ENCODE assay signal across 22 mouse cellular contexts in the genomic region with DNA sequence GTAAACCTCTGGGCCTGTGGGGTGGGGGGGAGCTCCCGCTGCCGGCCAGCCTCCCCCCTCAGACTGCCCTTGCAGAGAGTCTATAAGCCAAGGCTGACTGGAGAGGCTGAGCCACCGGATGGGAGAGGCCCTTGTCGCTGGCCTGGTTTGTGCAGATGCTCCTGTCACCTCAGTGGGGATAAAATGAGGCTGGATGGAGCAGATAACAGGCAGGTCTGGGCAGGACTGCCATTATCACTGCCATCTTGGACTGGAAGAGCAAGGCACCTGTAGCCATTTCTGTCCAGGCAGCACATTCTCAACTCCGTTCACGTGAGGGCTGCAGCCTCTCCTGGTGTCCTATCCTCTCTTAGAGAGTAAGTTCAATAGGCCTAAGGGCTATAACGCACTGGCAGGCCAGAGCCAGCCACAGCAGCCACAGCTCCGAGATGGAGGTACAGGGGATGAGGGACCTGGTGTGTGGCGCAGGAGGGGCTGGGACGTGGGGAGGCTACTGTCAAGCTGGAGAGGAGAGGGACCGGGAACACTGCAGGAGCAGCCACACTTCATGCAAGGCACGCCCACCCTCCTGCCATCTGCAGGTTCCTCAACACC. TPM values are rescaled to one million over a fixed set of nuclear protein-coding genes. Genes with fewer than 3 reads are reported as not detected.
DNase-seq lines count a peak whose midpoint lies in the region; ATAC-seq and TF ChIP-seq lines count a peak whose summit lies in the region.
"Had no signal": no experiment of that assay in that cellular context is flagged by ENCODE, and none has a peak within 500 bp of the region (broad histone marks: within the 10 kb centered on the region; RNA-seq: fewer than 3 reads in every experiment).

No protein-coding gene starts in this region.

- H3K9me3 ChIP-seq in G1E (replicated peaks) (no peaks in the 10 kb centered on the region), MEL (replicated peaks; ENCODE audit: insufficient read depth, low read length) (no peaks in the 10 kb centered on the region)
- no peaks in the 10 kb centered on the region for H3K9me3 ChIP-seq in erythroblast, embryonic 14.5 days (ENCODE audit: control insufficient read depth, low read length)
- H3K9me3 ChIP-seq in liver, embryonic 15.5 days (replicated peaks), result no peaks in the 10 kb centered on the region
- H3K9me3 ChIP-seq in hindbrain, embryonic 14.5 days (ENCODE audit: control insufficient read depth, low read length), result no peaks in the 10 kb centered on the region
- H3K9me3 ChIP-seq in intestine, embryonic 15.5 days, result no peaks in the 10 kb centered on the region
- H3K9me3 ChIP-seq: forebrain, embryonic 13.5 days; heart, embryonic 13.5 days; limb, embryonic 13.5 days had no signal

- no peak for TF ChIP-seq POLR2A in MEL (IDR thresholded peaks at IDR 0.05; ENCODE audit: control insufficient read depth in 1 of 2, insufficient read depth in 1 of 2, low read depth in 1 of 2, low read length in 2 of 2, poor library complexity in 1 of 2)

- H3K27ac ChIP-seq in MEL (ENCODE audit: control insufficient read depth, low read depth, low read length), result no peak overlapping the region
- peak overlapping the region; percentile 99 for H3K27ac ChIP-seq in liver, embryonic 15.5 days (replicated peaks)
- H3K27ac ChIP-seq in hindbrain, embryonic 14.5 days, result no peak overlapping the region
- H3K27ac ChIP-seq in intestine, embryonic 15.5 days, result no peak overlapping the region
- H3K27ac ChIP-seq: forebrain, embryonic 13.5 days; heart, embryonic 13.5 days; limb, embryonic 13.5 days had no signal

- peak; percentile 11; the same call in 1 of the 2 replicates for ATAC-seq in G1E (ENCODE audit: extremely low read depth, insufficient number of reproducible peaks, low FRiP score, poor library complexity, severe bottlenecking)
- ATAC-seq in liver, embryonic 15.5 days (ENCODE audit: insufficient read depth), result 0 out of 2 replicates have a peak, but pooled peaks have one; percentile 3
- no peak for ATAC-seq in hindbrain, embryonic 14.5 days (ENCODE audit: low FRiP score)
- no peak for ATAC-seq in intestine, embryonic 15.5 days
- ATAC-seq: forebrain, embryonic 13.5 days; lung, postnatal 0 days; Patski had no signal

- H3K36me3 ChIP-seq in G1E (replicated peaks), result peaks cover 87% of the 10 kb centered on the region
- H3K36me3 ChIP-seq in MEL (ENCODE audit: control insufficient read depth in 1 of 2, insufficient read depth in 2 of 2, low read length in 2 of 2), result peaks cover 3 to 14% of the 10 kb centered on the region in 2 experiments; a peak in 3 of 4 replicates
- H3K36me3 ChIP-seq in erythroblast, embryonic 14.5 days (ENCODE audit: control insufficient read depth), result peaks cover 88% of the 10 kb centered on the region
- peaks cover 87% of the 10 kb centered on the region for H3K36me3 ChIP-seq in liver, embryonic 15.5 days (replicated peaks)
- peaks cover 65% of the 10 kb centered on the region for H3K36me3 ChIP-seq in hindbrain, embryonic 14.5 days (replicated peaks; ENCODE audit: control insufficient read depth, insufficient read depth)
- peaks cover 33% of the 10 kb centered on the region for H3K36me3 ChIP-seq in intestine, embryonic 15.5 days

- no peak for TF ChIP-seq CTCF in G1E (IDR thresholded peaks at IDR 0.05; ENCODE audit: low read depth, low read length)
- TF ChIP-seq CTCF in MEL (IDR thresholded peaks at IDR 0.05 in 2 of 3, conservative IDR thresholded peaks at IDR 0.05 in 1 of 3; ENCODE audit: control insufficient read depth in 1 of 3, insufficient read depth in 1 of 3, low read depth in 2 of 3, low read length in 3 of 3, poor library complexity in 1 of 3, severe bottlenecking in 1 of 3), result no peak

- peak overlapping the region; percentile 99 for H3K4me2 ChIP-seq in liver, embryonic 15.5 days
- H3K4me2 ChIP-seq in hindbrain, embryonic 14.5 days (replicated peaks), result no peak overlapping the region
- no peak overlapping the region for H3K4me2 ChIP-seq in intestine, embryonic 15.5 days (replicated peaks)
- H3K4me2 ChIP-seq: forebrain, embryonic 13.5 days; heart, embryonic 13.5 days; limb, embryonic 13.5 days had no signal

- H3K79me2 ChIP-seq in MEL (ENCODE audit: control insufficient read depth, insufficient read depth, low read length, poor library complexity), result peaks cover 17% of the 10 kb centered on the region

- no peak overlapping the region for H3K9ac ChIP-seq in MEL (ENCODE audit: control insufficient read depth, low read depth, low read length, poor library complexity, severe bottlenecking)
- H3K9ac ChIP-seq in liver, embryonic 15.5 days, result 0 out of 2 replicates have a peak overlapping the region, but pooled peaks have one; percentile 23
- H3K9ac ChIP-seq in hindbrain, embryonic 14.5 days, result no peak overlapping the region
- no peak overlapping the region for H3K9ac ChIP-seq in intestine, embryonic 15.5 days
- H3K9ac ChIP-seq: forebrain, embryonic 13.5 days; heart, embryonic 13.5 days; limb, embryonic 13.5 days had no signal

- WGBS in liver, embryonic 15.5 days (ENCODE audit: insufficient replicate concordance), result 49% methylated on average over 12 of the region's 12 CpGs
- WGBS in hindbrain, embryonic 14.5 days, result 90% methylated on average over 12 of the region's 12 CpGs
- WGBS in intestine, embryonic 15.5 days, result 84% methylated on average over 12 of the region's 12 CpGs

- no peak for TF ChIP-seq RAD21 in MEL (IDR thresholded peaks at IDR 0.05; ENCODE audit: low read depth, low read length)

- H3K27me3 ChIP-seq in G1E (ENCODE audit: insufficient read depth, low read length) (no peaks in the 10 kb centered on the region), MEL (ENCODE audit: control insufficient read depth in 1 of 2, insufficient read depth in 2 of 2, low read length in 2 of 2) (no peaks in the 10 kb centered on the region)
- peaks cover 8% of the 10 kb centered on the region; the same call in 1 of the 2 replicates for H3K27me3 ChIP-seq in erythroblast, embryonic 14.5 days (ENCODE audit: control insufficient read depth)
- peaks cover 10% of the 10 kb centered on the region for H3K27me3 ChIP-seq in liver, embryonic 15.5 days
- peaks cover 19% of the 10 kb centered on the region for H3K27me3 ChIP-seq in hindbrain, embryonic 14.5 days (ENCODE audit: control insufficient read depth, insufficient read depth, low read length)
- peaks cover 9% of the 10 kb centered on the region for H3K27me3 ChIP-seq in intestine, embryonic 15.5 days (replicated peaks)
- H3K27me3 ChIP-seq: Patski had no signal

- no peak for DNase-seq in G1E (ENCODE audit: low spot score)
- DNase-seq in MEL (ENCODE audit: low read depth, low spot score), result peak; percentile 41
- DNase-seq in heart, postnatal 36 days, result no peak
- no peak for DNase-seq in hindbrain, embryonic 14.5 days (ENCODE audit: low spot score)
- no peak for DNase-seq in heart, postnatal 4 days
- DNase-seq: adrenal gland, postnatal 10 days; cerebellum, adult 18-20 months; cerebellum, postnatal 36 days; gastrocnemius, postnatal 10 days; heart, adult 11 months; kidney, adult 8-10 months; kidney, postnatal 25 days; right cerebral cortex, postnatal 4 days had no signal

- intact Hi-C loops in heart, postnatal 36 days (cut with DNase I), result loop anchor here (5.0 kb wide), 1 partner anchor 206 kb away; no protein-coding TSS in a partner anchor

- 0 out of 4 replicates have a peak, but pooled peaks have one; percentile 11 to 12 for TF ChIP-seq EP300 in MEL (IDR thresholded peaks at IDR 0.05; ENCODE audit: low read depth in 1 of 2, low read length in 2 of 2)

- H3K4me3 ChIP-seq in G1E (ENCODE audit: low read depth, low read length) (peak overlapping the region; percentile 32; the same call in 1 of the 2 replicates), MEL (ENCODE audit: control insufficient read depth in 1 of 2, insufficient read depth in 1 of 2, low read depth in 2 of 2, low read length in 2 of 2) (no peak overlapping the region)
- H3K4me3 ChIP-seq in erythroblast, embryonic 14.5 days (replicated peaks), result peak overlapping the region; percentile 33
- H3K4me3 ChIP-seq in liver, embryonic 15.5 days (replicated peaks), result peak overlapping the region; percentile 17; the same call in 1 of the 2 replicates
- H3K4me3 ChIP-seq in hindbrain, embryonic 14.5 days (replicated peaks; ENCODE audit: low read length), result no peak overlapping the region
- no peak overlapping the region for H3K4me3 ChIP-seq in intestine, embryonic 15.5 days (replicated peaks)
- H3K4me3 ChIP-seq: forebrain, embryonic 13.5 days; heart, embryonic 13.5 days; limb, embryonic 13.5 days had no signal

- H3K4me1 ChIP-seq in G1E (ENCODE audit: insufficient read depth, low read depth, low read length) (peaks cover 61% of the 10 kb centered on the region), MEL (ENCODE audit: control insufficient read depth in 1 of 2, insufficient read depth in 2 of 2, low read length in 2 of 2) (peaks cover 8 to 20% of the 10 kb centered on the region in 2 experiments; a peak in 3 of 4 replicates)
- peaks cover 89% of the 10 kb centered on the region for H3K4me1 ChIP-seq in erythroblast, embryonic 14.5 days (ENCODE audit: control insufficient read depth)
- peaks cover 61% of the 10 kb centered on the region for H3K4me1 ChIP-seq in liver, embryonic 15.5 days (replicated peaks)
- H3K4me1 ChIP-seq in hindbrain, embryonic 14.5 days (replicated peaks; ENCODE audit: control insufficient read depth, insufficient read depth, low read length), result peaks cover 8% of the 10 kb centered on the region
- H3K4me1 ChIP-seq in intestine, embryonic 15.5 days (replicated peaks), result peaks cover 9% of the 10 kb centered on the region

RNA-seq across cellular contexts. Expression of a gene that starts 7.5 kb away (rescaled TPM):
- total RNA-seq in G1E (2014; fragmentation: Nextera tagmentation) (1.5 and 2.3 TPM in 2 replicates), G1E (2017) (22.1 and 30.6 TPM in 2 replicates), MEL (2012; rRNA removed) (77.5 and 127 TPM in 2 replicates)
- polyA plus RNA-seq in G1E (2012) (16.7 and 17.1 TPM in 2 replicates), MEL (2012; ENCODE audit: insufficient read depth in 1 of 2, insufficient read length in 2 of 2, low read depth in 1 of 2, low replicate concordance in 2 of 2, missing spikeins in 1 of 2) (10 to 100 TPM in 1 of 2 experiments, not detected in 1; 53.5 TPM)
- polyA plus RNA-seq in erythroblast, embryonic 14.5 days (2012), result 13.6 and 14.3 TPM in 2 replicates
- 28.8 and 32.7 TPM in 2 replicates for polyA plus RNA-seq in liver, embryonic 15.5 days (2015; fragmentation: Nextera tagmentation; extraction: Ambion mirVana)
- total RNA-seq in heart, postnatal 36 days (2021), result 1 to 10 TPM; 1.0 to 1.2 TPM
- 4.0 and 4.1 TPM in 2 replicates for polyA plus RNA-seq in hindbrain, embryonic 14.5 days (2014; fragmentation: Nextera tagmentation; extraction: Ambion mirVana)
- 5.4 and 6.4 TPM in 2 replicates for polyA plus RNA-seq in intestine, embryonic 15.5 days (2015; fragmentation: Nextera tagmentation; extraction: Ambion mirVana)
- total RNA-seq in heart, postnatal 4 days (2021), result 1 to 10 TPM; 4.6 to 5.1 TPM

RNA-seq across cellular contexts. Expression of a gene that starts 43.0 kb away (rescaled TPM):
- total RNA-seq in G1E (2014; fragmentation: Nextera tagmentation), result 9.2 and 41.7 TPM in 2 replicates
- 6.2 and 6.3 TPM in 2 replicates for total RNA-seq in G1E (2017)
- 17.9 and 20.1 TPM in 2 replicates for polyA plus RNA-seq in G1E (2012)
- total RNA-seq in MEL (2012; rRNA removed), result 22.9 and 31.1 TPM in 2 replicates
- polyA plus RNA-seq in MEL (2012; ENCODE audit: insufficient read depth in 1 of 2, insufficient read length in 2 of 2, low read depth in 1 of 2, low replicate concordance in 2 of 2, missing spikeins in 1 of 2), result 10 to 100 TPM in 1 of 2 experiments, not detected in 1; 42.8 TPM
- polyA plus RNA-seq in erythroblast, embryonic 14.5 days (2012), result 71.6 and 80.5 TPM in 2 replicates
- 38.1 and 51.7 TPM in 2 replicates for polyA plus RNA-seq in liver, embryonic 15.5 days (2015; fragmentation: Nextera tagmentation; extraction: Ambion mirVana)
- 10 to 100 TPM; 28.5 to 29.7 TPM for total RNA-seq in heart, postnatal 36 days (2021)
- 27.5 and 28.5 TPM in 2 replicates for polyA plus RNA-seq in hindbrain, embryonic 14.5 days (2014; fragmentation: Nextera tagmentation; extraction: Ambion mirVana)
- polyA plus RNA-seq in intestine, embryonic 15.5 days (2015; fragmentation: Nextera tagmentation; extraction: Ambion mirVana), result 8.4 and 8.8 TPM in 2 replicates
- 10 to 100 TPM; 29.1 to 33.8 TPM for total RNA-seq in heart, postnatal 4 days (2021)

RNA-seq across cellular contexts. Expression of a gene that starts 44.2 kb away (rescaled TPM):
- 53.7 and 56.6 TPM in 2 replicates for total RNA-seq in G1E (2014; fragmentation: Nextera tagmentation)
- 33.3 and 42.2 TPM in 2 replicates for total RNA-seq in G1E (2017)
- 53.9 and 69.4 TPM in 2 replicates for polyA plus RNA-seq in G1E (2012)
- total RNA-seq in MEL (2012; rRNA removed), result 142 and 155 TPM in 2 replicates
- 100 to 1,000 TPM in 1 of 2 experiments, not detected in 1; 112 TPM for polyA plus RNA-seq in MEL (2012; ENCODE audit: insufficient read depth in 1 of 2, insufficient read length in 2 of 2, low read depth in 1 of 2, low replicate concordance in 2 of 2, missing spikeins in 1 of 2)
- polyA plus RNA-seq in erythroblast, embryonic 14.5 days (2012), result 1.2 and 1.4 TPM in 2 replicates
- 45.1 and 49.0 TPM in 2 replicates for polyA plus RNA-seq in liver, embryonic 15.5 days (2015; fragmentation: Nextera tagmentation; extraction: Ambion mirVana)
- total RNA-seq in heart, postnatal 36 days (2021), result 10 to 100 TPM; 30.9 to 34.6 TPM
- 162 and 173 TPM in 2 replicates for polyA plus RNA-seq in hindbrain, embryonic 14.5 days (2014; fragmentation: Nextera tagmentation; extraction: Ambion mirVana)
- 210 and 225 TPM in 2 replicates for polyA plus RNA-seq in intestine, embryonic 15.5 days (2015; fragmentation: Nextera tagmentation; extraction: Ambion mirVana)
- total RNA-seq in heart, postnatal 4 days (2021), result 10 to 100 TPM; 53.6 to 55.5 TPM

RNA-seq across cellular contexts. Expression of a gene that starts 48.0 kb away (rescaled TPM):
- total RNA-seq in G1E (2014; fragmentation: Nextera tagmentation), result not detected in 2 replicates
- total RNA-seq in G1E (2017), result not detected in 2 replicates
- not detected in 2 replicates for polyA plus RNA-seq in G1E (2012)
- total RNA-seq in MEL (2012; rRNA removed), result not detected in 2 replicates
- not detected for polyA plus RNA-seq in MEL (2012; ENCODE audit: insufficient read depth in 1 of 2, insufficient read length in 2 of 2, low read depth in 1 of 2, low replicate concordance in 2 of 2, missing spikeins in 1 of 2)
- polyA plus RNA-seq in erythroblast, embryonic 14.5 days (2012), result not detected in 2 replicates
- not detected in 2 replicates for polyA plus RNA-seq in liver, embryonic 15.5 days (2015; fragmentation: Nextera tagmentation; extraction: Ambion mirVana)
- total RNA-seq in heart, postnatal 36 days (2021), result not detected
- 0.15 TPM in 1 of 2 replicates, not detected in the other for polyA plus RNA-seq in hindbrain, embryonic 14.5 days (2014; fragmentation: Nextera tagmentation; extraction: Ambion mirVana)
- not detected in 2 replicates for polyA plus RNA-seq in intestine, embryonic 15.5 days (2015; fragmentation: Nextera tagmentation; extraction: Ambion mirVana)
- total RNA-seq in heart, postnatal 4 days (2021), result not detected
- total RNA-seq: adrenal gland, postnatal 10 days; gastrocnemius, postnatal 10 days; hematopoietic stem cell, adult 5-6 weeks had no signal
- polyA plus RNA-seq: heart, embryonic 13.5 days; limb, embryonic 13.5 days; lung, postnatal 0 days; Patski had no signal

Comparison
In these comparisons a context has a peak if more than half of its experiments do, and no peak if none do; other contexts are left out.
1. ATAC-seq: peak in G1E (single experiment) and liver, embryonic 15.5 days (single experiment); none in hindbrain, embryonic 14.5 days (single experiment) and intestine, embryonic 15.5 days (single experiment).
2. H3K4me3 ChIP-seq: peak in G1E (single experiment), erythroblast, embryonic 14.5 days (single experiment) and liver, embryonic 15.5 days (single experiment); none in MEL (0 of 2), hindbrain, embryonic 14.5 days (single experiment) and intestine, embryonic 15.5 days (single experiment).